Mouse (Mus musculus) heart, adult 10 weeks (tissue): Measurements from ENCODE around the gene Bdp1. TPM values are rescaled to one million over a fixed set of nuclear protein-coding genes. Genes with fewer than 3 reads are reported as not detected.

Experiments
- polyA plus RNA-seq: library from polyadenylated mRNA; stranded (reverse); fragments of 350-450 nt; fragmentation: Illumina TruSeq; extraction: RNeasy Lipid Tissue Mini Kit (QIAGEN cat#74804); gene quantifications from one replicate; pipeline ENCODE4 v1.2.3, GENCODE M21; 2014; ENCODE audit warnings: low read depth, low replicate concordance

Bdp1 gene
- 12.5 TPM for polyA plus RNA-seq

GRCm38 (mm10) chr13:100103748-100104254 lies at the start of gene Bdp1:
Bdp1 (minus strand) TSS chr13:100104070.

GRCm38 (mm10) chr13:100124423-100125257 lies 20.8 kb upstream of the Bdp1 start, which contains the start of gene Smn1:
Smn1 (plus strand) TSS chr13:100124852.

GRCm38 (mm10) chr13:100107652-100108472 lies 4.0 kb upstream of the Bdp1 start, which contains the start of gene Serf1:
Serf1 (plus strand) TSS chr13:100108012.

GRCm38 (mm10) chr13:100014906-100015895 lies 88.7 kb downstream of the Bdp1 start, which contains the start of gene Mccc2:
Mccc2 (minus strand) TSS chr13:100015639.

Other genes with a start within 250 kb of the Bdp1 start
- not detected for gene Cartpt, start 203.0 kb downstream of the Bdp1 start, polyA plus RNA-seq
- gene Mccc2, start 88.4 kb downstream of the Bdp1 start, polyA plus RNA-seq = 85.2 TPM
- 10.0 TPM for gene Serf1, start 3.9 kb upstream of the Bdp1 start, polyA plus RNA-seq
- 14.7 TPM for gene Smn1, start 20.8 kb upstream of the Bdp1 start, polyA plus RNA-seq
- 0.65 TPM for gene Naip2, start 98.0 kb upstream of the Bdp1 start, polyA plus RNA-seq
- gene Naip5, start 142.3 kb upstream of the Bdp1 start, polyA plus RNA-seq = 0.79 TPM
- 0.39 TPM for gene Naip6, start 213.6 kb upstream of the Bdp1 start, polyA plus RNA-seq